Mouse (Mus musculus) midbrain, embryonic 12.5 days (tissue): ENCODE data around the gene Prim2. TPM values are rescaled to one million over a fixed set of nuclear protein-coding genes. Genes with fewer than 3 reads are reported as not detected.

Experiments
- ATAC-seq: fragments of 200-750 bp; cut with Nextera tagmentation; 2 replicates; pipeline ENCODE4 v1.8.0; 2017; ENCODE audit warnings: low read depth, moderate TSS enrichment, moderate library complexity; ENCODE audit not compliant: low FRiP score
- H3K27ac ChIP-seq: fragments of 300-500 bp; sonication (generic); replicated peaks from 2 replicates; pipeline ENCODE4 v1.5.1; 2016; ENCODE audit warnings: mild to moderate bottlenecking
- H3K27me3 ChIP-seq: fragments of 300-500 bp; sonication (generic); 2 replicates; pipeline ENCODE4 v1.6.1; 2016; ENCODE audit warnings: mild to moderate bottlenecking
- H3K36me3 ChIP-seq: fragments of 300-500 bp; sonication (generic); 2 replicates; pipeline ENCODE4 v1.6.1; 2016
- H3K4me1 ChIP-seq: fragments of 300-500 bp; sonication (generic); 2 replicates; pipeline ENCODE4 v1.6.1; 2016
- H3K4me2 ChIP-seq: fragments of 300-500 bp; sonication (generic); replicated peaks from 2 replicates; pipeline ENCODE4 v1.6.1; 2016; ENCODE audit warnings: mild to moderate bottlenecking, moderate library complexity
- H3K4me3 ChIP-seq: fragments of 300-500 bp; sonication (generic); 2 replicates; pipeline ENCODE4 v1.5.1; 2016; ENCODE audit warnings: mild to moderate bottlenecking
- H3K9ac ChIP-seq: fragments of 300-500 bp; sonication (generic); replicated peaks from 2 replicates; pipeline ENCODE4 v1.6.1; 2016; ENCODE audit warnings: mild to moderate bottlenecking, moderate library complexity
- H3K9me3 ChIP-seq: fragments of 300-500 bp; sonication (generic); 2 replicates; pipeline ENCODE4 v1.6.1; 2016; ENCODE audit warnings: mild to moderate bottlenecking
- WGBS: fragments of 180-500 bp; shearing (Covaris S2); methylation state at CpG from one replicate; pipeline ENCODE4 v1.1.7; 2016; 5-methylcytosine and 5-hydroxymethylcytosine counted together
- polyA plus RNA-seq: library from polyadenylated mRNA; unstranded; fragments of >200 nt; fragmentation: Nextera tagmentation; extraction: Ambion mirVana; gene quantifications from 2 replicates; pipeline ENCODE4 v1.2.1, GENCODE M21; 2016

Gene Prim2
- polyA plus RNA-seq, 1 experiment from 2014 or later = 40.3 TPM

DNA sequence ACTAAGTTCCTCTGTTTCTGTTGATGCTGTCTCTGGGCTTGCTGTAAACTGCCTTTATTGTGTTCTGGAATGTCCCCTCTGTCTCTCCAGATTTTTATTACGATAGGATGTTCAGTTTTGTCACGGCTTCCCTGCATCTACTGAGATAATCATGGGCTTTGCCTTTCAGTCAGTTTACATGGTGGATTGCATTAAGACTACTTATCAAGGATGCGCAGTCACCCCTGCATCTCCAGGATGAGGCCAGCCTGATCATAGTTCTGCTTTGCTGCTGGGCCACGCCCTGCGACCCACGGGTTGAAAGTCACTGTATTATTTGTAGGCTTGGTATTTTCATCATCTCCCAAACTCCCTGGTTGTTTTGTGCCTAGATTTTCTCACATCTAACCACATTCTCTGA is 95.1 kb downstream of the Prim2 start:
- Histone ChIP-seq H3K9me3 (no peaks in the 10 kb centered on the region), H3K4me2 (no peak overlapping the region), H3K27me3 (no peaks in the 10 kb centered on the region), H3K4me3 (no peak overlapping the region), H3K36me3 (no peaks in the 10 kb centered on the region), H3K4me1 (no peaks in the 10 kb centered on the region), H3K9ac (no peak overlapping the region), H3K27ac (no peak overlapping the region)
- no peak for ATAC-seq
- 92% methylated on average over 6 of the region's 6 CpGs for WGBS

DNA sequence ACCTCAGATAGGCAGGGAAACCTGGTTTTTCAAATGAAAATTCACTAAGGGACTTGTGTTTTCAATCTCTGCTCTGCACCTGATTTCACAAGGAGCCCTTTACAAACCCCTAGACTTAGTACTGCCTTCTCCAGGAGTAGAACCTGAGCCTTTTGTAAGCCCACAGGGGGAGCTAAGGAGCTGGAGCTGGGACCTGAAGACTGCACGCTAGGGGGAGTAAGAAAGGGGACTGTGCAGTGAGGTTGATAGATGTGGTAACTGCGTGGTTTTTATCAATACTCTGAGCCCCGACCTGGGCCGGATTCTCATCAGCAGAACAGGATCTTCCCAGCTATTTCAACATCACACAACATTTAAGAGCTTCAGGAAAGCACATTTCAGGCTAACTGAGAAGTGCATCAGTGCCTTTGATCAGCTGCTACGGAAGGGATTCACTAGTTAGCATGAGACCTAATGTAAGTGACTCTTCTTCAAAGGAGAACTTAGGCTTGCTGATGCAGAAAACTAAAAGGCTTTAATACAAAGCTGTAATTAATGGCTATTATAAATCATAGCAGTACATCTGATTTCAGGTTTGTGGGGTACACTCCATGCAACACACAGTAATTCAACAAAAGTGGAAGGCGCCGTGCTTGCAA is 103.7 kb downstream of the Prim2 start:
- Histone ChIP-seq H3K27me3 (no peaks in the 10 kb centered on the region), H3K9me3 (no peaks in the 10 kb centered on the region), H3K4me2 (no peak overlapping the region), H3K27ac (no peak overlapping the region), H3K4me3 (no peak overlapping the region), H3K4me1 (no peaks in the 10 kb centered on the region), H3K36me3 (no peaks in the 10 kb centered on the region), H3K9ac (no peak overlapping the region)
- ATAC-seq = no peak
- WGBS = 60% methylated on average over 7 of the region's 7 CpGs

DNA sequence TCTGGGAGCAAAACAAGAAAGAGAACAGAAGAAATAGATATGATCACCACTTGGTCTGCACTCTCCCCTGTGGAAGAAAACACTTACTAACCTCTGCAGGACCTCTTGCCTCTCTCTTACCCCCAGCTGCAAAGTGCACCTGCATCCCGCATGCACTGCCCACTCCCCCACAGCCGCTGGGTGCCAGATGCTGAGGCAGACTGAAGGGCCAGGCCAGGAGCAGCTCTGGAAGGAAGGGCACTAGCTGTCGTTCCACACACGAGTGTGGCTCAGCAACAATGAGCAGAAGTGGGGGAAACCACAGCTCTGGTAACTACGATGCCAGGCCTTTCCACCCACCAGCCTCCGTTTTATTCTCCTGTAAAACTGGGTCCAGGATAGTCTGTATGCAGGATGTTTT is 105.6 kb downstream of the Prim2 start:
- no peaks in the 10 kb centered on the region for H3K36me3 ChIP-seq
- H3K4me2 ChIP-seq = no peak overlapping the region
- H3K9me3 ChIP-seq = no peaks in the 10 kb centered on the region
- no peak overlapping the region for H3K27ac ChIP-seq
- no peaks in the 10 kb centered on the region for H3K4me1 ChIP-seq
- no peak for ATAC-seq
- no peak overlapping the region for H3K4me3 ChIP-seq
- 85% methylated on average over 6 of the region's 6 CpGs for WGBS
- no peak overlapping the region for H3K9ac ChIP-seq
- H3K27me3 ChIP-seq = no peaks in the 10 kb centered on the region

DNA sequence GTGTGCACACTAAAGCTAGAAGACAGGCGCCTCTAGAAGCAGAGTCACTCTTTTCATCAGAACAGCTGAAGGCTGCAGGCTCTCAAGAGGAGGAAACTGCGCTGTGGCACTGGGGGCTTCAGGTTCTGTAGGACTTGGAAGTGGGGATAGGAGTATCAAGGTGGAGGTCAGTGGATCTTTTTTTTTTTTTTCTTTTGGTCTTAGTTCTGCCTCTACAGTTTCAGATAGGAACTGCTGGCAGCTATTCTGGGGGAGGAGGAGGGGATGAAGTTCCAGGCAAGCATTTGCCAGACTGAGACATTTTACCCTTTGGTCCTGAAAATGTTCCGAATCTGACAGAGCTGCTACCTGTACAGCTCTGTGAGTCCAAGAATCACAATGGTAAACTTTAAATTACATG is 106.0 kb downstream of the Prim2 start:
- Histone ChIP-seq H3K9me3 (no peaks in the 10 kb centered on the region), H3K36me3 (no peaks in the 10 kb centered on the region), H3K4me2 (no peak overlapping the region), H3K27ac (no peak overlapping the region), H3K27me3 (no peaks in the 10 kb centered on the region), H3K4me3 (no peak overlapping the region), H3K4me1 (no peaks in the 10 kb centered on the region), H3K9ac (no peak overlapping the region)
- 92% methylated on average over 3 of the region's 3 CpGs for WGBS
- ATAC-seq = no peak

DNA sequence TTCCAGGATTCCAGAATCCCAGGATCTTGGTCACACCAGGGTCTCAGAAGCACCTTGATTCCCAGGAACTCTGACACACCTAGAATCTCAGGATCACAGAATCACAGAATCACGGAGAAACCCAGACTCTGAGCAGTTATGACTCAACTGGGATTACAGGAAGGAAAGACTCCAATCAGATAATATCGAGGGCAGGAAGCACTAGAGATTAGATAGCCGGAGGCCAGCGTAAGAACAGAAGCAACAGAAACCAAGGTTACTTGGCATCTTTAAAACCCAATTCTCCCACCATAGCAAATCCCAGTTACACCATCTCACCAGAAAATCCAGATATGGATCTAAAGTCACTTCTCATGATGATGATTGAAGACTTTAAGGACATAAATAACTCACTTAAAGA is 113.0 kb downstream of the Prim2 start:
- no peaks in the 10 kb centered on the region for H3K9me3 ChIP-seq
- H3K36me3 ChIP-seq = no peaks in the 10 kb centered on the region
- H3K4me2 ChIP-seq = no peak overlapping the region
- no peaks in the 10 kb centered on the region for H3K4me1 ChIP-seq
- H3K27ac ChIP-seq = no peak overlapping the region
- H3K4me3 ChIP-seq = no peak overlapping the region
- 85% methylated on average over 4 of the region's 4 CpGs for WGBS
- no peak for ATAC-seq
- no peaks in the 10 kb centered on the region for H3K27me3 ChIP-seq
- no peak overlapping the region for H3K9ac ChIP-seq

DNA sequence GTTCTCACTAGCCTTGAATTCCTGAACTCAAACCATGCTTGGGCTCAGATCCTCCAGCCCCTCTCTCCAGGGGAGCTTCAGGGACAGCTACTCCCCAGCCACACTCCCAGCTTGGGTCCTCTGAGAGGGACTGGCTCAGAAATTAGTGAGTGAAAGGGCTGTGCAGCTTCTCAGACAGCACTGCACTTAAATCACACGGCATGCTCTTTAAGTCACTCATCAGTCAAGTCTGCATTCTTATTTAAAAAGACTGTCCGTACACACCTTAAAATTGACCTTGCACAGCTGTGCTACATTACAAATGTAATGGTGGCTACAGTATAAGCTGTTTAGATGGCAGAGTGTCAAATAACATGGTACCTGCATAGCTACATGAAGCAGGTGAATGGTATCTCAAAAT is 114.0 kb downstream of the Prim2 start:
- Histone ChIP-seq H3K9ac (no peak overlapping the region), H3K27me3 (no peaks in the 10 kb centered on the region), H3K36me3 (no peaks in the 10 kb centered on the region), H3K27ac (no peak overlapping the region), H3K9me3 (no peaks in the 10 kb centered on the region), H3K4me2 (no peak overlapping the region), H3K4me1 (no peaks in the 10 kb centered on the region), H3K4me3 (no peak overlapping the region)
- no peak for ATAC-seq
- WGBS = 87% methylated on average over 2 of the region's 2 CpGs

DNA sequence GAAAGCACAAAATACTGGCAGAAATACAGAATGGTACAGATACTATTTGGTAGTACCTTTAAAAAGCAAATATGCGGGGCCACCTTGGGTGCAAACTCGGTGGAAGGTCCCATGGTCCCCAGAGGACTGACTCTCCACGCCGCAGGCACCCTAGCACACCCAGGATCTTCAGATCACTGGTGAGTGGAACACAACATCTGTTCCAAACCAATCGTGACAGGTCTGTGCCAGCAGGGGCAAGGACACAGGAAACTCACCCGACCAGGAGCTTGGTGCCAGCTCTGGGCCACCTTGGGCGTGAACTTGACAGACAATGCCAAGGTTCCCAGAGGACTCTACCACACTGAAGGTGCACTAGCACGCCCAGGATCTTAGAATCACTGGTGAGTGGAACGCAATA is 118.2 kb downstream of the Prim2 start:
- no peak for ATAC-seq
- no peaks in the 10 kb centered on the region for H3K36me3 ChIP-seq

DNA sequence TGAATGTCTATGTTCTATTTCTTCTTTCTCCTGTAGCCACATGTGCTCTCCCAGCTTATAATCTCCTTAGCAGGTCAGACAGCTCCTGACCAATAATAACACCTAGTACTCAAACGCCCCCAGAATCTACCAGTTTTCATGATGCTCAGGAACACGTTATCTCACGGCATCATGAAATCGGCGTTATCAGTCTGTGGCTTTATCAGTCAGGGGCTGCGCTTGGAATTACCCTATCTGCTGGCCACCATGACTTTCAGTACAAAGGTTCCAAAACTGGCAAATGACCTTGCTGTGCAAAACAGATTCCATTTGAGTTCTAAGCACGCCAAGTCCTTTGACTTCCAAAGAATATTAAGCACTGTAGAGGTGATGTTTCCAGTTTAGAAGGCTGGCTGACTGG is 127.9 kb downstream of the Prim2 start:
- Histone ChIP-seq H3K27ac (no peak overlapping the region), H3K4me3 (no peak overlapping the region), H3K27me3 (no peaks in the 10 kb centered on the region), H3K4me2 (no peak overlapping the region), H3K9me3 (no peaks in the 10 kb centered on the region), H3K36me3 (no peaks in the 10 kb centered on the region), H3K9ac (no peak overlapping the region), H3K4me1 (no peaks in the 10 kb centered on the region)
- WGBS = 93% methylated on average over 7 of the region's 7 CpGs
- no peak for ATAC-seq

More for the DNA sequence above, 118.2 kb downstream of the Prim2 start:
- Histone ChIP-seq H3K9ac (no peak overlapping the region), H3K27ac (no peak overlapping the region), H3K4me2 (no peak overlapping the region), H3K4me1 (no peaks in the 10 kb centered on the region), H3K4me3 (no peak overlapping the region), H3K9me3 (no peaks in the 10 kb centered on the region), H3K27me3 (no peaks in the 10 kb centered on the region)
- WGBS = 94% methylated on average over 9 of the region's 9 CpGs

DNA sequence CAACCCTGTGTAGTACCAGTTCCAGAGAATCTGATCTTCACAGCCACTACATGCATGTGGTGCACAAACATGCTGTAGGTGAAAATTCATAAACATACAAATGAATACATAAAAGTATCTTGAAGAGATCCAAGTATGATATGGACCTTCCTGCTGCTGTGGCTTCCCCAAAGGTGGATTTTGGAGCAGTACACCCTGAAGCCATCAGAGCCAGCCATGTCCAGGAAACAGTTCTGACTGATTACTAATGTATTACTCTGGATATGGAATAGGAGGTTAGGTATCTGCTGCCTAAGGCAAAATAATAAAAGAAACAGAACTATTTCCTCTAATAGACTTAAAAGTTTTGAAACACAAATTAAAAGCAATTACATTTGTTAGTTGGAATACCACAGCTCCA is 131.6 kb downstream of the Prim2 start:
- no peaks in the 10 kb centered on the region for H3K36me3 ChIP-seq
- no peaks in the 10 kb centered on the region for H3K27me3 ChIP-seq
- no peaks in the 10 kb centered on the region for H3K4me1 ChIP-seq
- ATAC-seq = no peak
- H3K27ac ChIP-seq = no peak overlapping the region
- no peak overlapping the region for H3K4me3 ChIP-seq
- no peaks in the 10 kb centered on the region for H3K9me3 ChIP-seq
- H3K4me2 ChIP-seq = no peak overlapping the region
- H3K9ac ChIP-seq = no peak overlapping the region

DNA sequence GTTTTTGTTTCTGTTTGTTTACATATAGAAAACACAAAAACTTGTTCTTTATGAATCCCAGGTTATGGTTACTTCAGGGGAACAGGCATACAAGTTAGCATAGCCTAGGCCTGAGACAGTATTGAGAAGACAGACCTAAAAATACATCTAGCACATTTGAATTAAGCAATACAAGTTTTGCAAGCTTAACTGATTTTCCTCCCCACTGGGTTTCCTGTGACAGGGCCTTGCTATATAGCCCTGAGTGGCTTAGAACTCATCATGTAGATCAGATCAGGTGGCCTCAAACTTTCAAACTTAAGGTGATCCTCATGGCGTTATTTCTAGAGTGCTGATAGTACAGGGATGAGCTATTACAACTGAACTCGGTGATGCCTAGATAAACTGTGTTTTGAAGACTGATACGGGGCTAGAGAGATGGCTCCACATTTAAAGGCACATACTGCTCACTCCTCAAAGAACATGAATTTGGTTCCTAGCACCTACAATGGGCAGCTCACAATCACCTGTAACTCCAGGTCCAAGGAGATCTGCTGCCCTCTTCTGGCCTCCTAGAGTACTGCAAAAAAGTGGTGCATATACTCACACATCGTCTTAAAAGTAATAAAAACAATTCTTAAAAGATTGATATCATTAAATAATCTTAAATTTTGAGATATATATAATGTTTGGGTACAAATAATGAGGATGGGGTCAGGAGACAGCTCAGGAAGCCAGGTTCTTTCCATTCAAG is 133.2 kb downstream of the Prim2 start:
- Histone ChIP-seq H3K4me2 (no peak overlapping the region), H3K9me3 (no peaks in the 10 kb centered on the region), H3K4me1 (peaks cover 5% of the 10 kb centered on the region; the same call in 1 of the 2 replicates), H3K27ac (no peak overlapping the region), H3K27me3 (no peaks in the 10 kb centered on the region), H3K9ac (no peak overlapping the region), H3K36me3 (no peaks in the 10 kb centered on the region), H3K4me3 (no peak overlapping the region)
- WGBS = 97% methylated on average over 4 of the region's 4 CpGs
- ATAC-seq = no peak

DNA sequence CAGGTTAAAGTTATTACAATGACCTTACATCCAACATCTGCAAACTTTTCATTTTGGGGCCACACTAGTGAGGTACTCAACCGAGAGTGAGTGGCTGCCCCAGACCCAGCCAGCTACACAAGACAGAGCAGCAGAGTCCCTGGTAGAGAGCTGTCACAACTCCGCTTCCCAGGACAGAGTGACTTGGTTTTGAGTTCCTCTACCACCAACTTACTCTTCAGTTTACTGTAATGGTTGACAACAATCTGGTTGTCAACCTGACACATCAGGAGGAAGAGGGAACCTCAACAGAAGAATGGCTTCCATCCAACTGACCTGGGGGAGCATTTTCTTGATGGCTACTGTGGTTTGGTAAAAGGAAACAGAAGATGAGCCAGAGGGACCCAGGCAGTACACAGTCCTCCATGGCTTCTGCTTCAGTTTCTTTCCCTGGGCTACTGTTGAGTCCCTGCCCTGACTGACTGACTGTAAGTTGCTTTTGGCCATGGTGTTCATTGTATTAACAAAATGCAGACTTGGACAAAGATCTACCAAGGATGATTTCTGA is 134.4 kb downstream of the Prim2 start:
- no peak for ATAC-seq
- H3K27ac ChIP-seq = no peak overlapping the region
- no peak overlapping the region for H3K9ac ChIP-seq
- no peaks in the 10 kb centered on the region for H3K9me3 ChIP-seq
- no peaks in the 10 kb centered on the region for H3K27me3 ChIP-seq
- H3K4me3 ChIP-seq = no peak overlapping the region
- 99% methylated on average over 2 of the region's 2 CpGs for WGBS
- H3K4me2 ChIP-seq = no peak overlapping the region
- H3K4me1 ChIP-seq = peaks cover 10% of the 10 kb centered on the region; the same call in 1 of the 2 replicates
- no peaks in the 10 kb centered on the region for H3K36me3 ChIP-seq

DNA sequence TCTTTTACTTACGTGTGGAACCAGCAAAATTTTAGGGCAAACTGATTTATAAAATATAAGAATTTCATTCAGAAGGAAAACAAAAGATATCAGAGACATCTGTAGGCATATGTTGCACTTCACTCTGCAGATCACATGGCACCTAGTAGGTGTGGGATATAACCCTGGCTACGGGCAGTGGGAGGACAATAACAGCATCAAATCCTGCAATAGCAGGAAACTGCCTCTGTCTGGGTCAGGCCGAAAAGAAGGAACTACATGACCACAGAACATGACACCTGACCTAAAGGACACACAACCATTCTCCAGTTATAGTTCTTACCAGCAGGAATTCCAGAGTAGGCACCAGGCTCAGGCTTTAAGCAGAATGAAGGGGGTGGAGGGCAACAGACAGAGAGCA is 137.7 kb downstream of the Prim2 start:
- Histone ChIP-seq H3K27me3 (no peaks in the 10 kb centered on the region), H3K4me3 (no peak overlapping the region), H3K9ac (no peak overlapping the region), H3K4me2 (no peak overlapping the region), H3K27ac (no peak overlapping the region), H3K9me3 (no peaks in the 10 kb centered on the region), H3K36me3 (no peaks in the 10 kb centered on the region), H3K4me1 (peaks cover 10% of the 10 kb centered on the region; the same call in 1 of the 2 replicates)
- 73% methylated on average over 3 of the region's 3 CpGs for WGBS
- ATAC-seq = no peak
